Mouse (Mus musculus): ENCODE data around the gene Smpd4.

DNA sequence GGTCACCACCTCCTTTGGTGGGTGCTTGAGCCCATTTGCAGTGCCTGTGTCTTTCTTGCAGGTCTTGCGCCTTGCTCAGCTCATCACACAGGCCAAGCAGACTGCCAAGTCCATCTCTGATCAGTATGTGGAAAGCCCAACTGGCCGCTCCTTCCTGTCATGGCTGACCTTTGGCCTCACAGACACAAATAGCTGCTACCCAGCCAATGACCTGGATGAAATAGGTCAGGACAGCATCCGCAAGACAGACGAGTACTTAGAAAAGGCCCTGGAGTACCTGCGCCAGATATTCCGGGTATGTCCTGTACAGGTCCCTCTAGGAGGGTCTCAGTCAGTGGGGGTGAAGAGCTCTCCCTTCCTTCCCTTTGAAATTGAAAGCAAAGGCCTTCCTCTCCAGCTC lies 22.1 kb downstream of the Smpd4 start:
- TF ChIP-seq ZC3H11A (IDR thresholded peaks at IDR 0.05; ENCODE audit: low read depth, low read length) (no peak), POLR2A (IDR thresholded peaks at IDR 0.05; ENCODE audit: control insufficient read depth in 1 of 2, insufficient read depth in 1 of 2, low read depth in 1 of 2, low read length in 2 of 2, poor library complexity in 1 of 2) (no peak), MAFK (IDR thresholded peaks at IDR 0.05; ENCODE audit: borderline replicate concordance, low read depth, low read length) (no peak), EP300 (IDR thresholded peaks at IDR 0.05; ENCODE audit: low read depth in 1 of 2, low read length in 2 of 2) (no peak), RAD21 (IDR thresholded peaks at IDR 0.05; ENCODE audit: low read depth, low read length) (no peak)

Measured in MEL (cell line).